Mouse (Mus musculus) megakaryocyte, embryonic 14.5 days (primary cell): ENCODE results near the gene Trim47.

Experiments used
- FLI1 ChIP-seq: IDR thresholded peaks from 2 replicates; pipeline ENCODE4 v1.6.1; 2012; ENCODE audit warnings: low read length, inconsistent platforms, mixed read lengths
- GATA1 ChIP-seq: IDR thresholded peaks from 3 replicates; pipeline ENCODE4 v1.6.1; 2012; ENCODE audit warnings: mixed read lengths, low read length, inconsistent platforms, borderline replicate concordance

DNA sequence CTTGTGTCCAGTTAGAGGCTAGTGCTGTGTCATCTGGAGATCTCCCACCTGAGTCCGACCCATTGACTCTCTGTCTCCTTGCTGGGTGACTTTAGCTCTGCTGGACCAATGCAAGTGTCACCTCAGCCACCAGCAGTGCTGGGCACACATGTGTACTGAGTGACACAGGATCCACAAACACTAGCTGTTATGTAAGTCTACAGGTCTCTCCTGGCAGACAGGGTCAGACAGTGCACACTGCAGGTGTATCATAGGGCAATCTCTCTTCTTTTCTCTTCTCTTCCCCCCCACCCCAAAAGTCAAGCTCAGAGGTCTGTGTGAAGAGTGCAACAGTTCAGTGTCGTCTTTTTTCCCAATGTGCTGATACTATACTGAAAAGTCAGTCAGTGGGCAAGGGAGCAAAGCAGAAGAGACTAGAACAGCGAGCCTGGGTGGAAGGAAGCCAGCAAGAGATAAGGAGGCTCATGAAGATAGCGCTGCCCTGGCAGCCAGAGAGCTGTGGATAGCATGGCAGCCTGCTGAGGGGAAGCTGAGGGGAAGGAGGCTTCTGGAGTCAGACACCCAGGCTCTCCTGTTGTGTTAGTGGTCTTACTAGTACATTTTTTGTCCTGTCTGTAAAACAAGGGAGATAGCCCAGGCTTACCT, 69.7 kb downstream of the Trim47 start:
- TF ChIP-seq GATA1 (0 out of 3 replicates have a peak, but pooled peaks have one; percentile 58), FLI1 (no peak)
